Mouse (Mus musculus) right cerebral cortex, postnatal 36 days (tissue): ENCODE measurements around the gene Cyp2w1.

ENCODE experiments used
- DNase-seq, 2 experiments: peaks; one replicate each; pipeline ENCODE4 v3.0.0; 2022; ENCODE audit warnings: low spot score in 2 of 2, mixed read lengths in 1 of 2

Cyp2w1 gene

DNA sequence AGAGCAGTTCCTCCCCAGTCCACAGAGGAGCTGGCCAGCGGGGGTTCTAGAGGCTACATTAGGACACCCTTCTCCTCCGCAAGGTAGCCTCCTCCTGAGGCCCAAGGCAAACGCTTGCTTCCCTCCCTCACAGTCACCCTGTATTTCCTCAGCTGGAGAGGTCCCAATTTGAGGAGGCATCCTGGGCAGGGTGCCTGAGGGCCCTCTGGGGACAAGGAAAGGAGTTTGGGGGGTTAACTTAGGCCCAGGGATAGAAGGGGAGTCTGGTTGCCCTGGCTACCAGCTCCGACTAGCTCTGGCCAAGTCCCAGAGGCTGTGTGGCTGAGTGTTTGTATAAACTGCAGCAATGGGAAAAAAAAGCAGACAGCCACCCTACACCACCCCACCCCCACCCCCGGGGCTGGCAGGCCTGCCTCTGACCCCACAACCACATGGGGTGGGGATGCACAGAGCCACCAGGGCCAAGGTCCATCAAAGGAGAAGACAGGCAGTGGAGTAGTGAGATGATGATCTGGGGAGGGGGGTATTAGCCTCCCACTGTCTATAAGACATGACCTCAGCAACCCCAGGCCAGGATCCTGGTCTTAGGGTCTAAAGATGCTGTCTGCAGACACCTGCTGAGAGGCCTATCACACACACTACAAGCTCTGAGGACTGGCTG lies 12.6 kb downstream of the Cyp2w1 start:
- DNase-seq, result no peak

DNA sequence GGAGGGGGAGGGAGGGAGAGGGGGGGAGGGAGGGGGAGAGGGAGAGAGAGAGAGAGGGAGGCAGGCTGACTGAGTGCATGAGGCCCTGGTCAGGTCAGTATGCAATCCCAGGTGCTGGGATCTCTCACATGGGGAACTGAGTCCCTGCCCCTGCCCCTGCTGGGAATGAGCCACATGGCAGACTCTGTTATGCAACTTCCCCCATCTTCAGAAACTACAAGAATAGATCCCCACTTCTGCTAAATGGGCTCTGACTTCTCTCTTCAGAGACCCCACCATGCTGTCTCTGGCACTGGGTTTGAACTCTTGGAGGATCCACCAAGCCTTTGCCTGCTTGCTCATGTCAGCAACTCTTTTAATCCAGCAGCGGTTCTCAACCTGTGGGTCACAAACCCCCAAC lies 13.4 kb downstream of the Cyp2w1 start:
- no peak for DNase-seq

DNA sequence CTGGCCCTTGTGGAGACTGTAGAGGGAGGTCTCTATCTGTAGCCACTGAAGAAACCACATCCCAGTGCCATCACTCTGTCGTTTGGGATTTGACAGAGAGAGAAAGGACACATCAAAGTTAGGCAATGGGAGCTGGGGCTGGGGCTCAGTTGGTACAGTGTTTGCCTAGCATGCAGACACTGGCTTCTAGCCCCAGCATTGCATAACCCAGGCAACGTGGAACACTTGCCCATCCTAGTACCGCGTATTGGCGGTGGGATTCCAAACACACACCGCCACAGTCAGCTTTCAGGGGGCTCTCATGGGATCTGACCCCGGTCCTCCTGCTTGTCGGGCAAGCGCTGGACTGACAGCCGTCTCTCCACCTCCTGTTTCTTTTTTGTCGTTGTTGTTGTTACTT lies 14.1 kb downstream of the Cyp2w1 start:
- DNase-seq, result no peak

GRCm38 (mm10) chr5:139367884-139368458 lies 15.6 kb downstream of the Cyp2w1 start:
- no peak for DNase-seq

- no peak for DNase-seq
Observed at GRCm38 (mm10) chr5:139368638-139369320, 16.4 kb downstream of the Cyp2w1 start.

GRCm38 (mm10) chr5:139370336-139370735 lies 17.9 kb downstream of the Cyp2w1 start:
- no peak for DNase-seq

DNA sequence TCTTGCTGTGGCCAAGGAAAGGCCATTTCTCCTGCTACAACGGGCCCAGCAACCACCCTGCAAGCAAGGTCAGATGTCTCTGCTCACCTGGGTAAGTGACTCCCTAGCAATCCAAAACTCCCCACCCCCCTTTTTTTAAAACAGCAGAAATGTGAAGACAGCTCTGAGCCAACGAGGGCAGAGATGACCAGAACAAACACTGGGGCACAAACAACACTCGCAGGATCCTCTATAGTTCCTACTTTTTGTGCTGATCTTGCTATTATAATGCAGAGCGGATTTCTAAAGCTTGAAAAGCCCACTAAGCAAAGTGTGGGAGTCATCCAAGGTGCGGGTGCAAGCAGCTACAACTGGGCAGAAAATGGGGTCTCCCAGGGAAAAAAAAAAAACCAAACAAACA lies 18.7 kb downstream of the Cyp2w1 start:
- DNase-seq, result no peak

- DNase-seq, result peak; percentile 84 to 85
Observed at GRCm38 (mm10) chr5:139371631-139372401, 19.4 kb downstream of the Cyp2w1 start.

GRCm38 (mm10) chr5:139373126-139373525 lies 20.7 kb downstream of the Cyp2w1 start:
- no peak for DNase-seq

GRCm38 (mm10) chr5:139373889-139374444 lies 21.6 kb downstream of the Cyp2w1 start:
- DNase-seq, result no peak

DNA sequence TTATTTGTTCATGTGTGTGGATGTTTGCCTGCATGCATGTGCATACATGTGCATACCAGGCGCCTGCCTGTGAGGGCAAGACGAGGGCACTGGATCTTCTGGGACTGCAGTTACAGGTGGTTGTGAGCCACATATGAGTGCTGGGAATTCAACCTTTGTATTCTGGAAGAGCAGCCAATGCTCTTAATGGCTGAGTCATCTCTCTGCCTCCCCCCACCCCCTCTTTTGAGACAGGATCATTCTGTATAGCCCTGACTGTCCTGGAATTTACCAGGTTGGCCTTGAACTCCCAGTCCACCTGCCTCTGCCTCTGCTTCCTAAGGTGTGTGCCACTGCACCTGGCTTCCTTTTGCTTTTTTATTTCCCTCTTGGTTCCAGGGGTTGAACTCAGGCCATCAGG lies 22.4 kb downstream of the Cyp2w1 start:
- no peak for DNase-seq

DNA sequence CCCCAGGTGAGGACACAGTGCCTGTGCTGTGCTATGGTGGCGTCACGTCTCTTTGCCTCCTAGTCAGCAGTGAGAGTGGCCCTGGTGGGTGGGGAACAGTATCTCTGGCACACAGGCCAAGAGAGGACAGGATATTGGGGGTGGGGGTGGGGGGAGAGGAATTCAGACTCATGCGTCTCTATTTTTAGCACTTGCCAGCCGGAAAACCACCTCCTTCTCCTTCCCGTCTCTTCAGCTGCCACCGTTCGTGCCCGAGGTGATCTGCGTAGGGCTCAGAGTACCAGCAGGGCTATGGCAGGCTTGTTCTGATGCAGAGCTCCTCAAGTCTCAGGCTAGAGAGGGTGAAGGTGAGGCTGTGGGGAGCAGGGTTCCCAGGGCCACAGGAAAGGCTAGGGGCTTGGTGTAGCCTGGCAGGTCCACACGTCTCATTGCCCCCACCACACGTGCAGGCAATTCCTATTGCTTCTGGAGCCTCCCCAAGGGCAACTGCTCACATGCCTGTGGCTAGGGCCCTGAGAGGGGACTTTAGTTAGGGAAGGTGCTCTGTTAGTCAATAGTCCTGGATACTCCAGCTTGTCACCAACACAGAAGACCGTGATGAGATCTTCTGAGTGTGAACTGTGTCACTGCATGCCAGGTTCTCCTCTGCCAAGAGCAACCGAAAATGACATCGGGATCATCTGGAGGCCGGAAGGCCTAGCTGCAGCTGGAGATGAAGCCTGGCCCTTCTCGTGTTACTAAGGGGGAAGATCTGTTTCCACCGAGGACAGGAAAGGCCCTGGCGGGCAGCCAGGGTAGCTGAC lies 25.3 kb downstream of the Cyp2w1 start, which contains the start of gene Gpr146:
Gene Gpr146, plus strand, starts transcription at position 230 of the 803 bp plus-strand sequence.
- no peak for DNase-seq

DNA sequence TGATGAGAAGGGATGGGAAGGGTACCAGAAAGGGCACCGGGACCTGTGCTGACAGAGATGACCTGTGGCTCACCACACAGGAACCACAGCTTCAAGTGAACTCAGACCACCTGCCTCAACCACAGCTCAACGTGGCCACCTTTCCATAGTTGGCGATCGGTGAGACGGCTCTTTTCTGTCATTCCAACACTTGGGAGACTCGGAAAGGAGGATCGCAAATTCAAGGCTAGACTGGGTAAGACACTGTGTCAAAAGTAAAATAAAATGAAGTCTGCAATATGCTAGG lies 25.8 kb downstream of the Cyp2w1 start:
- DNase-seq, result no peak

DNA sequence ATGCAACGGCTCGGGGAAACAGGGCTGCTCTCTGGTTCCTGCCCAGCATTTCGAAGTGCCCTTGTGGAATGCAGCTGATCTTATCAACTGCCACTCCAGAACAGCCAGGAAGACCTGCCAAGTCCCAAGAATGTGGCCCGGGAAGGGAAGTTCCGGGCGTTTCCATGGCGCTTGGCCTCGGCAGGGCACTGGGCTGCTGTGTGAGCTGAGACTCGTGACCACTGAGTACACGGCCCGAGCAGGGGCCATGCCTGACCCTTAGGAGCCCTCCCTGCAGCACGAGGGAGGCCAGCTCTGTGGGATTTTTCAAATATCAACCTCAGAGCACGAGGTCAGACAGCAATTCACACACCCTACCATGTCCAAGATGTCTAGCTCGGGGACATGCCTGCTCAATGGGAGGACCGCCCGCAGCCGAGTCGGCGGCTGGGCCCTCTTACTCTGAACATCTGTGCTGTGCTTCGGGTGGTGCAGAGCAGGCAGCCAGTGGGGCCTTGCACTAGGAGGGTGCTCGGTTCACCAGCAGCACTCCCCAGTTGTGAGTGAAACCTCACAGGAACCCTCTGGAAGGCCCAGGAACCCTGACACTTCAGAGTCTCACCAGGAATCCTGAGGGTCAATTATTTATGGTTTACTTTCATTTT lies 26.7 kb downstream of the Cyp2w1 start:
- no peak for DNase-seq

GRCm38 (mm10) chr5:139379771-139380384 lies 27.5 kb downstream of the Cyp2w1 start:
- DNase-seq, result no peak

DNA sequence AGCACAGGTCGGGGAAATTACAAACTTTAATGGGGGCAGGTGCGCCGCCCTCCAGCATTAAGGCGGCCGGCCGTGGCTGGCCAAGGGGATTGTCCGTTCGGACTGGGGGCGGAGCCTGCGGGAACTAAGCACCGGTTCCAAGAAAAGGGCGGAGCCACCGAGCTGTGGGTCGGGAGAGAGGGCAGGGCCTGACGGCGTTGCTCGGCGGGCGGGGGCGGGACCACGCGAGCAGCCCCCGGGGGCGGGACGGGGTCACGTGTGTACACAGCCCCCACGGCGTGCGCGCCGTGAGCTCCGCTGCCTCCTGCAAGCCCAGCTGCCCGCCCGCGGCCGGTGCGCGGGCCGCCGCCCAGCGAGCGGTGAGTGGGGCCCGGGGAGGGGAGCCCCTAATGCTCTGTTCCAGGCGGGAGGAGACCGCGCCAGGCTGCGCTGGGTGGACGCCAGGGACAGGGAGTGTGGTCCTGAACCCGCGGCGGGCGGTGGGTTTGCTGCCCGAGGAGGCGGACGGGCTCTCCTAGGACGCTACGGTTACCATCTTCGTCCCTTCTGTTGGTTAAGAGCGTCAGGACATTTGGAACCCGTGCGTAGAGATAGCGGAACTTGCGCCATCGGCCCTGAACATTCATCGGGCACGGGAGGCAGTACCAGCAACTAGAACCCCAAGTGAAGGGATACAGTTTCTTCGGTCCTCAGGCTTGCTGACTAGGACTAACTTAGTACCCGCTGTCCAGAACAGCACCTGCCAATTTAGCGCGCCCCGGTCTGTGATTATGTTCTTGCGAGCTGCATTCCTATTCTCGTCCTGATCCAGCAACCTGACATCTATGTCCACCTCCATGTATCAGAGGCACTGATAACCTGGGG lies 28.2 kb downstream of the Cyp2w1 start:
- DNase-seq, result peak; percentile 81 to 83

DNA sequence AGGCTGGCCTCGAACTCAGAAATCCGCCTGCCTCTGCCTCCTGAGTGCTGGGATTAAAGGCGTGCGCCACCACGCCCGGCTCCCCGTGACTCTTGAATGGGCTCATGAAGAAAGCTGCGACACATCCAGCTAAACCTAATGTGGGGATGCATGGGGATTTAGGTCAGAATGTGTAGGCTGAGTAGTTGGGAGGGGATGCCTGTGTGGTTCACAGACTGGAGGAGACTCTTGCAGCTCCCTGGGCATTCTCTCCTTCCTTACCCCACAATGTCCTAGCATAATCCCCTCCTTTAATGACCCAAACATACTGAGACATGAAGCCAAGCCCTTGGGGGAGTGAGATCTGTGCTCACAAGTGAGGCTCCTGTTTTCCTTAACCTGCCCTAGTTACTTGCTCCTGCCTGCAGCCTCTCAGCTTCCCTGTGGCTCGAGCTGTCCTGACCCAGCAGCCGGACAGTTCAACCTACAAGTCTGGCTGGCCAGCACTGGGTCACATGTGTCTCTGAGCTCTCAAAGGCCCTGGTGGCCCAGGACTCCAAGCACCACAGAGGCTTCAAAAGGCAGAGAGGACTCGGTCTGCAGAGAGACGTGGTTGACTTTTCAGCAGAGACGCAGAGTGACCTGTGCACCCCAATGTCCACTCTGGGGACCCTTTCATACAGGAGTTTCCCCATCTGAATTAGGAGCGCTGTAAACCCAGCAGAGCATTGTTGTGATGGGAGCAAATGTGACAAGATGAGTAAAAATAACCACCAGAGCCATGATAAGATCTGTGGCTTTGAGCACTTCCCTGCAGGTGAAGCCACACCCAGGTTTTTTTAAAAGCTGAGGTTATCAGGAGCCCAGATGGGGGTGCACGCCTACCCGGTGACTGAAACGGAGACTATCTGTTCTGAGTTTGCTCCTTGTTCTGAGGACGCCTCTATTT lies 29.4 kb downstream of the Cyp2w1 start:
- no peak for DNase-seq

- DNase-seq, result peak; percentile 70 to 71
Observed at GRCm38 (mm10) chr5:139382760-139383159, 30.3 kb downstream of the Cyp2w1 start.
